Mouse (Mus musculus) B cell, adult 2 months (primary cell): ENCODE results near the gene Gm10837.

Experiments
- DNase-seq, 2 experiments: peaks; one replicate each; pipeline ENCODE4 v3.0.0; 2022

The Gm10837 gene

GRCm38 (mm10) chr14:122479461-122480109 is 10.8 kb upstream of the Gm10837 start:
- no peak for DNase-seq

- no peak for DNase-seq
Measured at GRCm38 (mm10) chr14:122480355-122480754, 10.0 kb upstream of the Gm10837 start.

- no peak for DNase-seq
Measured at GRCm38 (mm10) chr14:122481181-122481580, 9.2 kb upstream of the Gm10837 start.

- peak; percentile 17 to 33 for DNase-seq
Measured at GRCm38 (mm10) chr14:122482081-122483023, 8.0 kb upstream of the Gm10837 start.

GRCm38 (mm10) chr14:122483024-122483385 is 7.4 kb upstream of the Gm10837 start:
- no peak for DNase-seq

GRCm38 (mm10) chr14:122483556-122484421 is 6.6 kb upstream of the Gm10837 start:
- DNase-seq = no peak

GRCm38 (mm10) chr14:122484458-122484843 is 5.9 kb upstream of the Gm10837 start:
- no peak for DNase-seq

- DNase-seq = no peak
Measured at GRCm38 (mm10) chr14:122484844-122485551, 5.4 kb upstream of the Gm10837 start.

GRCm38 (mm10) chr14:122485635-122486181 is 4.7 kb upstream of the Gm10837 start:
- peak; percentile 21 to 44 for DNase-seq

GRCm38 (mm10) chr14:122486611-122487010 is 3.8 kb upstream of the Gm10837 start:
- no peak for DNase-seq

GRCm38 (mm10) chr14:122487366-122487765 is 3.0 kb upstream of the Gm10837 start:
- no peak for DNase-seq

- DNase-seq = peak; percentile 19 to 43
Measured at GRCm38 (mm10) chr14:122489041-122489440, 1.3 kb upstream of the Gm10837 start.

GRCm38 (mm10) chr14:122489686-122490414 is 536 bp upstream of the Gm10837 start:
- peak; percentile 19 to 32 for DNase-seq

GRCm38 (mm10) chr14:122491521-122491920 is 1.1 kb downstream of the Gm10837 start:
- no peak for DNase-seq

GRCm38 (mm10) chr14:122492015-122492414 is 1.6 kb downstream of the Gm10837 start:
- no peak for DNase-seq

GRCm38 (mm10) chr14:122509058-122509457 is 18.7 kb downstream of the Gm10837 start:
- no peak for DNase-seq

- no peak for DNase-seq
Measured at GRCm38 (mm10) chr14:122511519-122511918, 21.1 kb downstream of the Gm10837 start.

GRCm38 (mm10) chr14:122513511-122514036 is 23.2 kb downstream of the Gm10837 start:
- no peak for DNase-seq

GRCm38 (mm10) chr14:122528475-122528874 is 38.1 kb downstream of the Gm10837 start:
- DNase-seq = no peak

GRCm38 (mm10) chr14:122534017-122534924 is 43.9 kb downstream of the Gm10837 start, which contains the start of gene Pcca:
Pcca (plus strand) TSS chr14:122534324.
- peak; percentile 92 for DNase-seq
